Mouse (Mus musculus): ENCODE measurements around the gene 1110002E22Rik. TPM values are rescaled to one million over a fixed set of nuclear protein-coding genes. Genes with fewer than 3 reads are reported as not detected.
A peak's percentile ranks its signal among the peaks of the same experiment; 100 is the strongest.

1110002E22Rik gene
- total and polyA plus RNA-seq, 2 experiments: under 0.01 TPM; not detected in 1

- no peak for TF ChIP-seq POLR2A (IDR thresholded peaks at IDR 0.05; ENCODE audit: extremely low read depth, insufficient read depth, low read length)
- TF ChIP-seq CTCF (IDR thresholded peaks at IDR 0.05; ENCODE audit: low read depth, low read length): no peak
- H3K27me3 ChIP-seq (ENCODE audit: control insufficient read depth, insufficient read depth, low read length): no peaks in the 10 kb centered on the region
- H3K4me3 ChIP-seq (ENCODE audit: insufficient read depth, low read depth, low read length): no peak overlapping the region
- H3K4me1 ChIP-seq (ENCODE audit: control insufficient read depth, insufficient read depth, low read length): no peaks in the 10 kb centered on the region
- no peak overlapping the region for H3K9ac ChIP-seq (ENCODE audit: low read depth, low read length)
- peaks cover 83% of the 10 kb centered on the region for H3K36me3 ChIP-seq (ENCODE audit: control insufficient read depth, insufficient read depth, low read length)
- DNase-seq (ENCODE audit: extremely low read depth, low read depth, low spot score): no peak
- no peak overlapping the region for H3K27ac ChIP-seq (replicated peaks; ENCODE audit: insufficient read depth, low read depth, low read length)
- no peaks in the 10 kb centered on the region; the same call in 1 of the 2 replicates for H3K79me2 ChIP-seq (ENCODE audit: control insufficient read depth, insufficient read depth, low read length)
- 90% methylated on average over 4 of the region's 4 CpGs for WGBS
Observed at GRCm38 (mm10) chr3:138116871-138117270, 52.0 kb downstream of the 1110002E22Rik start.

DNA sequence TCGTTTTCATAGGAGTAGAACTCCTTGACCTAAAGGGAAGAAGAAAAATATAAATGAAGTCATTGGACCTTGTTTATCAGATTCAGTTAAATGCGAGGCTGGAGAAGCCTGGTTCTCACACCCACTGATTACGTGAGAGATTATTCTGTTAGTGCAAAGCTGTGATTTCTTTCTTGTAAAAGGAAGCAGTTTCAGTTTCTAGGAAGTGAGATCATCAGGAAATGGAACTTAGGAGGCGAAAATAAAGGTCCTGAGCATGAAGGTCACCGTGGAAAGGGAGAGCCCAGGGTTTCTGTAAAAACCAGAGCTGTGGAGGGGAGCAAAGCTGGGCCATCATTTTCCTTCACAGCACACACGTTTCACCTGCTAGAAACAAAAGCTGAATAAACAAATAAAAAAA, 53.5 kb downstream of the 1110002E22Rik start:
- Histone ChIP-seq H3K27me3 (ENCODE audit: control insufficient read depth, insufficient read depth, low read length) (no peaks in the 10 kb centered on the region), H3K4me3 (ENCODE audit: insufficient read depth, low read depth, low read length) (no peak overlapping the region; the same call in 1 of the 2 replicates), H3K4me1 (ENCODE audit: control insufficient read depth, insufficient read depth, low read length) (no peaks in the 10 kb centered on the region), H3K79me2 (ENCODE audit: control insufficient read depth, insufficient read depth, low read length) (no peaks in the 10 kb centered on the region; the same call in 1 of the 2 replicates), H3K27ac (replicated peaks; ENCODE audit: insufficient read depth, low read depth, low read length) (no peak overlapping the region), H3K36me3 (ENCODE audit: control insufficient read depth, insufficient read depth, low read length) (peaks cover 89% of the 10 kb centered on the region), H3K9ac (ENCODE audit: low read depth, low read length) (no peak overlapping the region)
- WGBS: 73% methylated on average over 6 of the region's 6 CpGs
- DNase-seq (ENCODE audit: extremely low read depth, low read depth, low spot score): no peak
- no peak for TF ChIP-seq CTCF (IDR thresholded peaks at IDR 0.05; ENCODE audit: low read depth, low read length)
- TF ChIP-seq POLR2A (IDR thresholded peaks at IDR 0.05; ENCODE audit: extremely low read depth, insufficient read depth, low read length): no peak

GRCm38 (mm10) chr3:138118831-138119230, 54.0 kb downstream of the 1110002E22Rik start:
- no peak for DNase-seq (ENCODE audit: extremely low read depth, low read depth, low spot score)
- Histone ChIP-seq H3K4me3 (ENCODE audit: insufficient read depth, low read depth, low read length) (peak overlapping the region; percentile 49), H3K4me1 (ENCODE audit: control insufficient read depth, insufficient read depth, low read length) (no peaks in the 10 kb centered on the region), H3K36me3 (ENCODE audit: control insufficient read depth, insufficient read depth, low read length) (peaks cover 89% of the 10 kb centered on the region), H3K27ac (replicated peaks; ENCODE audit: insufficient read depth, low read depth, low read length) (no peak overlapping the region), H3K27me3 (ENCODE audit: control insufficient read depth, insufficient read depth, low read length) (no peaks in the 10 kb centered on the region), H3K79me2 (ENCODE audit: control insufficient read depth, insufficient read depth, low read length) (no peaks in the 10 kb centered on the region; the same call in 1 of the 2 replicates), H3K9ac (ENCODE audit: low read depth, low read length) (no peak overlapping the region)
- WGBS: 83% methylated on average over 14 of the region's 14 CpGs
- TF ChIP-seq CTCF (IDR thresholded peaks at IDR 0.05; ENCODE audit: low read depth, low read length): no peak
- TF ChIP-seq POLR2A (IDR thresholded peaks at IDR 0.05; ENCODE audit: extremely low read depth, insufficient read depth, low read length): no peak

- H3K36me3 ChIP-seq (ENCODE audit: control insufficient read depth, insufficient read depth, low read length): peaks cover 89% of the 10 kb centered on the region
- no peaks in the 10 kb centered on the region for H3K27me3 ChIP-seq (ENCODE audit: control insufficient read depth, insufficient read depth, low read length)
- H3K9ac ChIP-seq (ENCODE audit: low read depth, low read length): no peak overlapping the region
- no peak overlapping the region for H3K27ac ChIP-seq (replicated peaks; ENCODE audit: insufficient read depth, low read depth, low read length)
- no peaks in the 10 kb centered on the region for H3K4me1 ChIP-seq (ENCODE audit: control insufficient read depth, insufficient read depth, low read length)
- no peak for DNase-seq (ENCODE audit: extremely low read depth, low read depth, low spot score)
- H3K79me2 ChIP-seq (ENCODE audit: control insufficient read depth, insufficient read depth, low read length): no peaks in the 10 kb centered on the region; the same call in 1 of the 2 replicates
- WGBS: 90% methylated on average over 16 of the region's 16 CpGs
- no peak overlapping the region for H3K4me3 ChIP-seq (ENCODE audit: insufficient read depth, low read depth, low read length)
- no peak for TF ChIP-seq CTCF (IDR thresholded peaks at IDR 0.05; ENCODE audit: low read depth, low read length)
- TF ChIP-seq POLR2A (IDR thresholded peaks at IDR 0.05; ENCODE audit: extremely low read depth, insufficient read depth, low read length): no peak
Observed at GRCm38 (mm10) chr3:138119444-138120105, 54.7 kb downstream of the 1110002E22Rik start.

DNA sequence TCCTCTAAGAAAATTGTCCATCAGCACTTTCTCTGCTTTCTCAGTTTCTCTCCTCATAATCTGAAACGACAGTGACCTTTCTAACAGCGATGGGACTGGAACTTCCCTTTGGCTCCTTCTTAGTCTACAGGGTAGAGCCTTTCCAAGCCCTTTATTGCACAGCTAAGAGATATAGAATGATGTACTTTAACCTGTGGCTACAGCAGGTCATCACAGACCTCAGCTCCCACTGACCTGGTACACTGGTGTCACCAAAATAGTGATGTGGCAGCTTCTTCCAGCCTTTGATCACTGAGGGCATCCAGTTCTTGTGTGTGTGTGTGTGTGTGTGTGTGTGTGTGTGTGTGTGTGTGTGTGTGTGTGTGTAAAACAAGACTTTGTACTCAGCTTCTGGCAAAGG, 56.6 kb downstream of the 1110002E22Rik start:
- no peak for TF ChIP-seq POLR2A (IDR thresholded peaks at IDR 0.05; ENCODE audit: extremely low read depth, insufficient read depth, low read length)
- no peak for TF ChIP-seq CTCF (IDR thresholded peaks at IDR 0.05; ENCODE audit: low read depth, low read length)
- Histone ChIP-seq H3K27ac (replicated peaks; ENCODE audit: insufficient read depth, low read depth, low read length) (no peak overlapping the region), H3K9ac (ENCODE audit: low read depth, low read length) (no peak overlapping the region), H3K27me3 (ENCODE audit: control insufficient read depth, insufficient read depth, low read length) (no peaks in the 10 kb centered on the region), H3K79me2 (ENCODE audit: control insufficient read depth, insufficient read depth, low read length) (peaks cover 7% of the 10 kb centered on the region), H3K4me1 (ENCODE audit: control insufficient read depth, insufficient read depth, low read length) (no peaks in the 10 kb centered on the region), H3K4me3 (ENCODE audit: insufficient read depth, low read depth, low read length) (no peak overlapping the region), H3K36me3 (ENCODE audit: control insufficient read depth, insufficient read depth, low read length) (peaks cover 88% of the 10 kb centered on the region)
- DNase-seq (ENCODE audit: extremely low read depth, low read depth, low spot score): no peak
- 77% methylated on average over 2 of the region's 2 CpGs for WGBS

DNA sequence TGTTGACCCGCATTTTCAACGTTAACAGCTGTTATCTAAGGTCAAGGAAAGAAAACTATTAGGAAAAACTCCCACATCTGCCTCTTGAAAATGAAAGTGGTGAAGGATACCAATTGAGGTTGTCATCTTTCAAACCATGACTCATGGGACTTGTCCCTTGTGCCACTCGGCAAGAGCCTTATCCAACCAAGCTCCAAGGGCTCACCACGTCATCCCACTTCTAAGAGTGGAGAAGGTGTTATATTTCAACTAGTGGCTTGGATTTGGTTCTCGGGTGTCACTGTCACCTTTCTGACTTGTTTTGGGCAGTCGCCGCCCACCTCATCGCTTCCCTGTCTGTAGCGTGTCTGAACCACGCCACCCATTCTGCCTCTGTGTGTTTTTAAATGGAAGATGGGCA, 59.0 kb downstream of the 1110002E22Rik start:
- no peak overlapping the region for H3K4me3 ChIP-seq (ENCODE audit: insufficient read depth, low read depth, low read length)
- TF ChIP-seq POLR2A (IDR thresholded peaks at IDR 0.05; ENCODE audit: extremely low read depth, insufficient read depth, low read length) (no peak), CTCF (IDR thresholded peaks at IDR 0.05; ENCODE audit: low read depth, low read length) (no peak)
- DNase-seq (ENCODE audit: extremely low read depth, low read depth, low spot score): no peak
- peaks cover 28% of the 10 kb centered on the region for H3K79me2 ChIP-seq (ENCODE audit: control insufficient read depth, insufficient read depth, low read length)
- no peak overlapping the region for H3K27ac ChIP-seq (replicated peaks; ENCODE audit: insufficient read depth, low read depth, low read length)
- H3K36me3 ChIP-seq (ENCODE audit: control insufficient read depth, insufficient read depth, low read length): peaks cover 67% of the 10 kb centered on the region
- no peaks in the 10 kb centered on the region for H3K27me3 ChIP-seq (ENCODE audit: control insufficient read depth, insufficient read depth, low read length)
- no peak overlapping the region for H3K9ac ChIP-seq (ENCODE audit: low read depth, low read length)
- H3K4me1 ChIP-seq (ENCODE audit: control insufficient read depth, insufficient read depth, low read length): peaks cover 12% of the 10 kb centered on the region
- 89% methylated on average over 10 of the region's 10 CpGs for WGBS

Data from liver, adult 2 months (tissue).